Mouse (Mus musculus) heart, postnatal 36 days (tissue): ENCODE results near the gene Arid1b. TPM values are rescaled to one million over a fixed set of nuclear protein-coding genes. Genes with fewer than 3 reads are reported as not detected.
A peak's percentile ranks its signal among the peaks of the same experiment; 100 is the strongest.

Experiments
- DNase-seq, 2 experiments: peaks; one replicate each; pipeline ENCODE4 v3.0.0; 2021 to 2022
- intact Hi-C: fragments of 180-260 bp; cut with DNase I; formaldehyde crosslinking; loops from one replicate; pipeline ENCODE4 v1.15.1; 2025
- total RNA-seq, 2 experiments: library from RNA; stranded (reverse); gene quantifications; 2 replicates each; pipeline ENCODE4 v1.2.3; 2021

Arid1b gene
- 10 to 100 TPM; 27.8 to 28.3 TPM for total RNA-seq

GRCm38 (mm10) chr17:4993840-4994503 lies at the start of gene Arid1b:
Arid1b (plus strand) TSS chr17:4994332.
- intact Hi-C loops, result loop anchor here (1.0 to 2.0 kb wide), 2 partner anchors 86 to 215 kb away; no protein-coding TSS in a partner anchor
- DNase-seq, result peak; percentile 77 to 85

- intact Hi-C loops, result no loop called here
- no peak for DNase-seq
Observed at GRCm38 (mm10) chr17:4945311-4945751, 48.8 kb upstream of the Arid1b start.

- intact Hi-C loops, result no loop called here
- DNase-seq, result peak; percentile 17 to 39
Observed at GRCm38 (mm10) chr17:4945871-4946331, 48.2 kb upstream of the Arid1b start.

- peak in 1 of 2 experiments; percentile 5 for DNase-seq
- intact Hi-C loops, result no loop called here
Observed at GRCm38 (mm10) chr17:4946421-4946974, 47.6 kb upstream of the Arid1b start.

- intact Hi-C loops, result no loop called here
- DNase-seq, result no peak
Observed at GRCm38 (mm10) chr17:4947013-4947412, 47.1 kb upstream of the Arid1b start.

GRCm38 (mm10) chr17:4947439-4947838 lies 46.7 kb upstream of the Arid1b start:
- DNase-seq, result no peak
- intact Hi-C loops, result no loop called here

- intact Hi-C loops, result no loop called here
- DNase-seq, result no peak
Observed at GRCm38 (mm10) chr17:4948501-4948900, 45.6 kb upstream of the Arid1b start.

- no peak for DNase-seq
Observed at GRCm38 (mm10) chr17:4954431-4954830, 39.7 kb upstream of the Arid1b start.

GRCm38 (mm10) chr17:4964192-4964877 lies 29.8 kb upstream of the Arid1b start:
- intact Hi-C loops, result no loop called here
- no peak for DNase-seq

More at GRCm38 (mm10) chr17:4954431-4954830, 39.7 kb upstream of the Arid1b start:
- intact Hi-C loops, result no loop called here

GRCm38 (mm10) chr17:4967201-4967600 lies 26.9 kb upstream of the Arid1b start:
- no peak for DNase-seq
- intact Hi-C loops, result no loop called here

- DNase-seq, result no peak
- intact Hi-C loops, result no loop called here
Observed at GRCm38 (mm10) chr17:4968035-4968434, 26.1 kb upstream of the Arid1b start.

GRCm38 (mm10) chr17:4968878-4969277 lies 25.3 kb upstream of the Arid1b start:
- no peak for DNase-seq
- intact Hi-C loops, result no loop called here

GRCm38 (mm10) chr17:4972261-4972660 lies 21.9 kb upstream of the Arid1b start:
- intact Hi-C loops, result no loop called here
- no peak for DNase-seq

- intact Hi-C loops, result loop anchor here (5.0 kb wide), 1 partner anchor 192 kb away; no protein-coding TSS in a partner anchor
Observed at GRCm38 (mm10) chr17:4974736-4975135, 19.4 kb upstream of the Arid1b start.

GRCm38 (mm10) chr17:4980151-4980550 lies 14.0 kb upstream of the Arid1b start:
- DNase-seq, result no peak
- intact Hi-C loops, result no loop called here

More at GRCm38 (mm10) chr17:4974736-4975135, 19.4 kb upstream of the Arid1b start:
- DNase-seq, result peak; percentile 84 to 85

GRCm38 (mm10) chr17:4982819-4983218 lies 11.3 kb upstream of the Arid1b start:
- no peak for DNase-seq
- intact Hi-C loops, result no loop called here

GRCm38 (mm10) chr17:4984691-4985090 lies 9.4 kb upstream of the Arid1b start:
- intact Hi-C loops, result no loop called here
- DNase-seq, result no peak

- no peak for DNase-seq
- intact Hi-C loops, result no loop called here
Observed at GRCm38 (mm10) chr17:4990911-4991560, 3.1 kb upstream of the Arid1b start.

- intact Hi-C loops, result no loop called here
- DNase-seq, result no peak
Observed at GRCm38 (mm10) chr17:4991600-4991999, 2.5 kb upstream of the Arid1b start.

GRCm38 (mm10) chr17:4993497-4993839 lies 664 bp upstream of the Arid1b start:
- intact Hi-C loops, result loop anchor here (2.0 kb wide), 1 partner anchor 215 kb away; no protein-coding TSS in a partner anchor

GRCm38 (mm10) chr17:4994504-4994812 lies 326 bp downstream of the Arid1b start:
- intact Hi-C loops, result loop anchor here (1.0 kb wide), 1 partner anchor 86 kb away; no protein-coding TSS in a partner anchor

More at GRCm38 (mm10) chr17:4993497-4993839, 664 bp upstream of the Arid1b start:
- DNase-seq, result no peak

More at GRCm38 (mm10) chr17:4994504-4994812, 326 bp downstream of the Arid1b start:
- DNase-seq, result no peak
